Mouse (Mus musculus): ENCODE data around the gene Lrp5.

DNA sequence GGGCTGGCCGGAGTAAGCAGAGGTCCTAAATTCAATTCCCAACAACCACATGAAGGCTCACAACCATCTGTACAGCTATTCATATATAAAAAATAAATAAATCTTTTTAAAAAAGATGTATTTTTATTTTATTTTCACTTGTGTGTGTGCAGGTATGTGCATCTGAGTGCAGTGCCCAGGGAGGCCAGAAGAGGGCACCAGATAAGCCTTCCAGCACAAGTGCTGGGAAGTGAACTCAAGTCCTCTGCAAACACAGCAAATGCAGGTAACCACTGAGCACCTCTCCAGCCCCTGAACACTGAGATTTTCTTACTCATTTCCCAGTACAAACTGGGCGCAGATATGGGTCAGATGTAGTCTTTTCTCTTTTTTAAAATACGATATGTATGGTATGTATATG is 35.1 kb downstream of the Lrp5 start:
- TF ChIP-seq EP300 (IDR thresholded peaks at IDR 0.05; ENCODE audit: low read depth in 1 of 2, low read length in 2 of 2) (no peak), CTCF (IDR thresholded peaks at IDR 0.05 in 2 of 3, conservative IDR thresholded peaks at IDR 0.05 in 1 of 3; ENCODE audit: control insufficient read depth in 1 of 3, insufficient read depth in 1 of 3, low read depth in 2 of 3, low read length in 3 of 3, poor library complexity in 1 of 3, severe bottlenecking in 1 of 3) (peak; percentile 50 to 68 (median 62)), KAT2A (conservative IDR thresholded peaks at IDR 0.05; ENCODE audit: low read depth, low read length) (no peak), TAL1 (IDR thresholded peaks at IDR 0.05; ENCODE audit: low read length) (no peak), MAZ (IDR thresholded peaks at IDR 0.05; ENCODE audit: low read depth, low read length) (no peak), TCF12 (IDR thresholded peaks at IDR 0.05; ENCODE audit: low read depth, low read length) (no peak), POLR2A (IDR thresholded peaks at IDR 0.05; ENCODE audit: control insufficient read depth in 1 of 2, insufficient read depth in 1 of 2, low read depth in 1 of 2, low read length in 2 of 2, poor library complexity in 1 of 2) (no peak), NRF1 (IDR thresholded peaks at IDR 0.05; ENCODE audit: insufficient read depth, low read depth, low read length, poor library complexity, severe bottlenecking) (no peak), NELFE (IDR thresholded peaks at IDR 0.05; ENCODE audit: low read depth, low read length) (no peak)

All from MEL (cell line).